Mouse (Mus musculus) heart, embryonic 12.5 days (tissue): ENCODE measurements around the gene Gm49396. TPM values are rescaled to one million over a fixed set of nuclear protein-coding genes. Genes with fewer than 3 reads are reported as not detected.
A peak's percentile ranks its signal among the peaks of the same experiment; 100 is the strongest.

Source experiments
- ATAC-seq: fragments of 200-750 bp; cut with Nextera tagmentation; 2 replicates; pipeline ENCODE4 v1.8.0; 2017; ENCODE audit warnings: moderate TSS enrichment, moderate library complexity; ENCODE audit not compliant: insufficient number of reproducible peaks, low FRiP score
- H3K27ac ChIP-seq: fragments of 300-500 bp; sonication (generic); 2 replicates; pipeline ENCODE4 v1.5.1; 2016; ENCODE audit warnings: mild to moderate bottlenecking, moderate library complexity; ENCODE audit not compliant: poor library complexity, severe bottlenecking
- H3K27me3 ChIP-seq: fragments of 300-500 bp; sonication (generic); replicated peaks from 2 replicates; pipeline ENCODE4 v1.6.1; 2016; ENCODE audit warnings: mild to moderate bottlenecking, moderate library complexity
- H3K36me3 ChIP-seq: fragments of 300-500 bp; sonication (generic); 2 replicates; pipeline ENCODE4 v1.6.1; 2016; ENCODE audit warnings: mild to moderate bottlenecking, moderate library complexity
- H3K4me1 ChIP-seq: fragments of 300-500 bp; sonication (generic); replicated peaks from 2 replicates; pipeline ENCODE4 v1.6.1; 2016; ENCODE audit warnings: mild to moderate bottlenecking
- H3K4me2 ChIP-seq: fragments of 300-500 bp; sonication (generic); 2 replicates; pipeline ENCODE4 v1.6.1; 2016; ENCODE audit warnings: mild to moderate bottlenecking, moderate library complexity
- H3K4me3 ChIP-seq: fragments of 300-500 bp; sonication (generic); 2 replicates; pipeline ENCODE4 v1.5.1; 2016; ENCODE audit warnings: mild to moderate bottlenecking
- H3K9ac ChIP-seq: fragments of 300-500 bp; sonication (generic); 2 replicates; pipeline ENCODE4 v1.6.1; 2016; ENCODE audit warnings: mild to moderate bottlenecking, moderate library complexity
- H3K9me3 ChIP-seq: fragments of 300-500 bp; sonication (generic); replicated peaks from 2 replicates; pipeline ENCODE4 v1.6.1; 2016; ENCODE audit warnings: mild to moderate bottlenecking, moderate library complexity
- WGBS: fragments of 180-500 bp; shearing (Covaris S2); methylation state at CpG from one replicate; pipeline ENCODE4 v1.1.7; 2016; 5-methylcytosine and 5-hydroxymethylcytosine counted together
- polyA plus RNA-seq: library from polyadenylated mRNA; unstranded; fragments of >200 nt; fragmentation: Nextera tagmentation; extraction: Ambion mirVana; gene quantifications from 2 replicates; pipeline ENCODE4 v1.2.1, GENCODE M21; 2016

Gm49396 gene
- polyA plus RNA-seq, 1 experiment from 2014 or later = 10.6 TPM

GRCm38 (mm10) chr7:30567555-30567954 lies 4.4 kb downstream of the Gm49396 start:
- no peak overlapping the region for H3K9ac ChIP-seq
- no peaks in the 10 kb centered on the region for H3K27me3 ChIP-seq
- H3K4me3 ChIP-seq = no peak overlapping the region
- H3K9me3 ChIP-seq = no peaks in the 10 kb centered on the region
- no peak overlapping the region for H3K4me2 ChIP-seq
- no peak for ATAC-seq
- H3K27ac ChIP-seq = no peak overlapping the region
- peaks cover 6% of the 10 kb centered on the region for H3K4me1 ChIP-seq
- WGBS = 87% methylated on average over 11 of the region's 11 CpGs
- H3K36me3 ChIP-seq = peaks cover 74% of the 10 kb centered on the region

DNA sequence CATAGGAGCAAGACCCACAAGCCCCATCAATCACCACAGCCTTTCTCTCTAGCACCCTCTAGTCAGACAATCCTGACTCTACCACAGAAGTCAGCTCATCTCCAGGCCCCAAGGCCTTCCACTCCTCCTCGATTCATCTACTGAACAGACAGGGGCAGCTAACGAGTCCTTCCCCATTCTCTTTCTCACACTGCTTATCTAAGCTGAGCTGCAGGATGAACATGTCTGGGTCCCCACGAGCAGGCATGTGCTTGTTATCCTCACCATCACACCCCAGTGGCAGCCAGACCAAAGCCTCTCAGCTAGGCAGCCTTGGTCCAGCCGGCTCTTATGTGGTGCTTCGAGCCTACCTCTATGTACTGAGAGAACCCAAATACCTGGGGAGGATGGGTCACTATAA lies 9.2 kb downstream of the Gm49396 start:
- Histone ChIP-seq H3K27me3 (no peaks in the 10 kb centered on the region), H3K27ac (no peak overlapping the region), H3K36me3 (peaks cover 93% of the 10 kb centered on the region), H3K9ac (no peak overlapping the region), H3K4me3 (no peak overlapping the region), H3K4me1 (no peaks in the 10 kb centered on the region), H3K9me3 (no peaks in the 10 kb centered on the region), H3K4me2 (no peak overlapping the region)
- ATAC-seq = no peak
- WGBS = 82% methylated on average over 5 of the region's 5 CpGs

GRCm38 (mm10) chr7:30572969-30573368 lies 9.8 kb downstream of the Gm49396 start:
- Histone ChIP-seq H3K27me3 (no peaks in the 10 kb centered on the region), H3K36me3 (peaks cover 96% of the 10 kb centered on the region), H3K4me1 (no peaks in the 10 kb centered on the region), H3K4me2 (no peak overlapping the region), H3K4me3 (no peak overlapping the region), H3K27ac (no peak overlapping the region), H3K9ac (no peak overlapping the region), H3K9me3 (no peaks in the 10 kb centered on the region)
- ATAC-seq = no peak
- 87% methylated on average over 2 of the region's 2 CpGs for WGBS

DNA sequence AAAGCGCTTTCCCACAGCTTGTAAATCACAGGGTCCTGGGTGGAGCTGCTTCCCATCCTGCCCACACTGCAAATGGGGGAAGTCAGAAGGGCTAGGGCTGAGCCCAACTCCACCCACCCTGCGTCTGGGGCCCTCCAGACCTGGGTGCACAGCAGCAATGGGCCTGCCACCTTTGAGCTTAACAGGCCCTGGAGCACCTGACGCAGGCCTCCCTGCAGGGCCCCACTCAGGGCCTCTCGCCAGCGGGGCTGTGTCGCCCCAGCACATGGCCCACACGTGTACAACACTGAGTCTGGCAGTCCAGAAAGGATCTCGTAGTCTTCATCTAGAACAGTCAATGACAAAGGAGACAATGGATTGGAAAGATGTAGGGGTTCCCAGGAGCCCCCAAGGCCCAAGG lies 16.8 kb downstream of the Gm49396 start:
- no peaks in the 10 kb centered on the region for H3K27me3 ChIP-seq
- no peak for ATAC-seq
- H3K36me3 ChIP-seq = peaks cover 99% of the 10 kb centered on the region
- no peak overlapping the region for H3K4me3 ChIP-seq
- 93% methylated on average over 8 of the region's 8 CpGs for WGBS
- H3K9ac ChIP-seq = no peak overlapping the region
- no peaks in the 10 kb centered on the region for H3K9me3 ChIP-seq
- H3K4me2 ChIP-seq = no peak overlapping the region
- no peak overlapping the region for H3K27ac ChIP-seq
- H3K4me1 ChIP-seq = no peaks in the 10 kb centered on the region

DNA sequence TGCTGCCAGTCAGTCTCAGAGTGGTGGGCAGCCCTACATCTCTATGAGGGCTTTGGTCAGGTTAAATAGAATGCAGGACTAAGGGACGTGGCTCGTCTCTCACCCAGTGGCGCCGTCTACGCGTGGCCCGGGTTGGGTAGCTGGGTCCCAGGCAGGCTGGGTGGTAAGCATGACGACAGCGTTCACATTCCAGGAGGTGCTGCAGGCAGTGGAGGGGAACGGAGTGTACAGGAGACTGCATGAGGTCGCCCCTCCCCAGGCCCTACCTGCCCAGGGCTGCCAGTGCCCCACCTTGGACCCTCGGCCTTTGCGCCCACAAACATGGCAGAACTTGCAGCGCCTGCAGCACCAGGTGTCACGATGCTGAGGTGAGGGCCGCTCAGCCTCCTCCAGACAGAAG lies 18.4 kb downstream of the Gm49396 start:
- Histone ChIP-seq H3K27ac (no peak overlapping the region), H3K27me3 (no peaks in the 10 kb centered on the region), H3K9me3 (no peaks in the 10 kb centered on the region), H3K9ac (no peak overlapping the region), H3K4me3 (no peak overlapping the region), H3K4me2 (no peak overlapping the region), H3K4me1 (0 out of 2 replicates have a peak, but pooled peaks cover under 1% of the 10 kb centered on the region), H3K36me3 (peaks cover 99% of the 10 kb centered on the region)
- 91% methylated on average over 16 of the region's 16 CpGs for WGBS
- no peak for ATAC-seq

GRCm38 (mm10) chr7:30584339-30584738 lies 21.2 kb downstream of the Gm49396 start:
- H3K27ac ChIP-seq = no peak overlapping the region
- H3K9me3 ChIP-seq = no peaks in the 10 kb centered on the region
- no peak overlapping the region for H3K4me2 ChIP-seq
- no peaks in the 10 kb centered on the region for H3K27me3 ChIP-seq
- peaks cover 76% of the 10 kb centered on the region for H3K36me3 ChIP-seq
- no peak overlapping the region for H3K4me3 ChIP-seq
- ATAC-seq = no peak
- peaks cover 10% of the 10 kb centered on the region for H3K4me1 ChIP-seq
- H3K9ac ChIP-seq = 0 out of 2 replicates have a peak overlapping the region, but pooled peaks have one; percentile 2
- WGBS = 96% methylated on average over 10 of the region's 10 CpGs

- Histone ChIP-seq H3K4me2 (no peak overlapping the region), H3K9me3 (no peaks in the 10 kb centered on the region), H3K4me1 (peaks cover 16% of the 10 kb centered on the region), H3K4me3 (no peak overlapping the region), H3K9ac (no peak overlapping the region), H3K27me3 (no peaks in the 10 kb centered on the region), H3K36me3 (peaks cover 68% of the 10 kb centered on the region), H3K27ac (no peak overlapping the region)
- ATAC-seq = no peak
- WGBS = 94% methylated on average over 7 of the region's 7 CpGs
These were observed 22.0 kb downstream of the Gm49396 start for GRCm38 (mm10) chr7:30585170-30585569.

GRCm38 (mm10) chr7:30586455-30587020 lies 23.4 kb downstream of the Gm49396 start:
- Histone ChIP-seq H3K27me3 (0 out of 2 replicates have a peak, but pooled peaks cover 4% of the 10 kb centered on the region), H3K9ac (peak overlapping the region; percentile 92; the same call in 1 of the 2 replicates), H3K27ac (no peak overlapping the region), H3K4me3 (peak overlapping the region; percentile 82; the same call in 1 of the 2 replicates), H3K9me3 (no peaks in the 10 kb centered on the region), H3K4me1 (peaks cover 16% of the 10 kb centered on the region), H3K36me3 (peaks cover 56% of the 10 kb centered on the region), H3K4me2 (peak overlapping the region; percentile 93; the same call in 1 of the 2 replicates)
- no peak for ATAC-seq
- 92% methylated on average over 28 of the region's 28 CpGs for WGBS

- peak overlapping the region; percentile 92 for H3K9ac ChIP-seq
- H3K27ac ChIP-seq = peak overlapping the region; percentile 89
- 0 out of 2 replicates have a peak, but pooled peaks cover 4% of the 10 kb centered on the region for H3K27me3 ChIP-seq
- peak overlapping the region; percentile 93 for H3K4me2 ChIP-seq
- peaks cover 41% of the 10 kb centered on the region for H3K36me3 ChIP-seq
- H3K9me3 ChIP-seq = no peaks in the 10 kb centered on the region
- peaks cover 16% of the 10 kb centered on the region for H3K4me1 ChIP-seq
- peak; percentile 19 for ATAC-seq
- under 1% methylated on average over 57 of the region's 67 CpGs for whole genome bisulfite sequencing
- peak overlapping the region; percentile 82 for H3K4me3 ChIP-seq
These were observed 24.9 kb downstream of the Gm49396 start for GRCm38 (mm10) chr7:30587842-30588667.

DNA sequence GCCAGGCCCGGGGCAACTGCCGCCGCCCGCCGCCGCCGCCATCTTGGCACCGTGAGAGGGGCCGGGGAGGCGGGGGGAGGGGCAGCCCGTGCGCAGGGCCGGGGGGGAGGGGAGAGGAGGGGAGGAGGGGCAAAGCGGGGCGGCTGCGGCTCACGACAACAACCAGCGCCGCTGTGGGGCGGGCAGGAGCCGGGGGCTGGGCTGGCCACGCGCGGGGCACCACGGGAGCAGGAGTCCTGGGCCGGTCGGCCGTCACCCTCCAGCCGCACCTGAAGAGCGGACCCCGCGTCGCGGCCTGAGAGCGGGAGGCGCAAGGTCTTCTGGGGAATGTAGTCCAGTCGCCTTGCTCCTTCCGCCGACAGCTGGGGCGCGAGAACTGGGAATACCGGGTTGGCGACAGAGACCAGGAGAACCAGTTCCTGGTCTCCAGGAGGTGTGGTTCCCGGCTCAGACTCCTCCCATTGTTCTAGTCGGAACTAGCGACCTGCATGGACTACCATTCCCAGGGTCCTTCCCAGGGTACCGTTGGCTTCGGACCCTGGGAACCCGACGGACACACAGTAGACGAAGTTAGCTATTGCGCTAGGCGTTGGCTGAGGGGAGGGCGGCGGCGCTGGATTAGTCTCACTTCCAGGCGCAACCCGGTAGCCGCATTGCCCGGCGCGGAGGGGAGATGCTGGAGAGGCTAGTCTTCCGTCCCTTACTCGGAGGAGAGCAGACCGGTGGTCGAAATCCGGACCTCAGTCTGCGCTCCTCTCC lies 25.7 kb downstream of the Gm49396 start, which contains the start of gene Kmt2b:
Gene Kmt2b (minus strand): TSS at position 51 of the 759 bp plus-strand sequence.
- Histone ChIP-seq H3K27ac (peak within 1 kb of the TSS; percentile 89), H3K4me3 (peak within 1 kb of the TSS; percentile 82), H3K27me3 (0 out of 2 replicates have a peak, but pooled peaks cover 4% of the 10 kb centered on the region), H3K9me3 (no peaks in the 10 kb centered on the region), H3K4me1 (peaks cover 16% of the 10 kb centered on the region), H3K9ac (peak within 1 kb of the TSS; percentile 92), H3K4me2 (peak within 1 kb of the TSS; percentile 93), H3K36me3 (peaks cover 33% of the 10 kb centered on the region)
- WGBS = under 1% methylated on average over 54 of the region's 68 CpGs
- ATAC-seq = peak; percentile 96
